Mouse (Mus musculus): Measurements from ENCODE around the gene Mesp1. TPM values are rescaled to one million over a fixed set of nuclear protein-coding genes. Genes with fewer than 3 reads are reported as not detected.

Mesp1 gene
- not detected for total RNA-seq (2021)
- long read RNA-seq, experiment 1: 0 reads
- long read RNA-seq, experiment 2: 0 reads

DNA sequence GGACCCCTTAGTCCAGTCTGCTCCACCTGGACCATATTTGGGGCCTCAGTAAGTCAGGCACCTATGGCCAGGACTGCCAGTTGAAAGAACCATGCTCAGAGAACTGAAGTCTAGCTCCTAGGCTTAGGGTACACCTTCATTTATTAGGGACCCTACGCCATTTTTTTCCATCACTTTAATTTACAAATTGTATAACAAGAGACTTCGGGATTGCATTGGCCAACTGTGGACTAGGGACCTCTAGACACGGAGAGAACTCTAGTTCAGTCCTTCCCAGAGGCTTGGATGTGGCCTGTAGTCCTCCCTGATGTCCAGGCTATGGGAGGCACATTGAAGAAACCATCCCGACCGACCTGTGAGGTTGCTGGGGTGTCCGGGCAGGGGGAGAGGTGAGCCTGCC is at the start of gene Mesp1:
Gene Mesp1, minus strand, starts transcription at position 101 of the 400 bp plus-strand sequence.
- intact Hi-C loops (cut with DNase I; ENCODE audit: low total_unique reads): no loop called here
- no peak for DNase-seq

- intact Hi-C loops (cut with DNase I; ENCODE audit: low total_unique reads): no loop called here
- DNase-seq: no peak
Measured at GRCm38 (mm10) chr7:79842163-79842562, 48.6 kb upstream of the Mesp1 start.

DNA sequence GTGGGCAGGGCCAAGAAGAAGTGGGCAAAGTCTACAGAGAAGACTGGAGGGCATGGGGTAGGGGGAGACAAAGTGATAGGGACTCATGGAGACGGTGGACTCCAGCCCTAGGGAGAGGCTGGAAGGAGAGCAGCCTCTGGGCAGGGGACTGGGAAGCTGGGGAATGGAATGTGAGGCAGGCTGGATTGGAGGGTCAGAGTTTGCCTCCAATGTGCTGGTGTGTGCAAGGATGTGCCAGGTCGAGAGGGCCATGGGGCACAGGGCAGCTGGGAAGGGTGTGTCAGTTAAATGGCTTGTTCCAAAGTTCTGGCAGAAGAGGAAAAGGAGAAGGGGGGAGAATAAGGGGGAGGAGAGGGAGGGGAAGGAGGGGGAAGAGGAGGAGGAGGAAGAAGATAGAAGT is 43.7 kb upstream of the Mesp1 start:
- DNase-seq: no peak
- intact Hi-C loops (cut with DNase I; ENCODE audit: low total_unique reads): no loop called here

- DNase-seq: no peak
- intact Hi-C loops (cut with DNase I; ENCODE audit: low total_unique reads): no loop called here
Measured at GRCm38 (mm10) chr7:79835196-79835595, 41.6 kb upstream of the Mesp1 start.

DNA sequence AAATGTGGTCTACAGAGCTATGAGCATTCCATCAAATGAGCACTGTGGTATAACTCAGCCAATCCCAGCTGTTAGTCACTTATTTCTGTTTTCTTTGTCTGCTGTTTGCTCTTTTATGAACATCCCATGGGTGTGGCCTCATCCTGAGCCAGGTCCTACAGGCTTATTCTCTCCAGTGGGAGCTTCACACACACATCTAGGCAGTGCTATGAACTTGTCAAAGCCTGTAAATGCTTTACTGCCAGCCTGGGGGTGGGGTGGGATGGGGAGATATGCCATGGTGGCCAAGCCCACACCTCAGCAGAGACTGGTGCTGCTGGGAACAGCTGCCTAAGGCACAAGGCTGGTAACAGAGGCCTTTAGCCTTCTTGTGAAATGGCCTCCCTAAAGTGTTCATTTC is 39.4 kb upstream of the Mesp1 start:
- no peak for DNase-seq
- intact Hi-C loops (cut with DNase I; ENCODE audit: low total_unique reads): no loop called here

DNA sequence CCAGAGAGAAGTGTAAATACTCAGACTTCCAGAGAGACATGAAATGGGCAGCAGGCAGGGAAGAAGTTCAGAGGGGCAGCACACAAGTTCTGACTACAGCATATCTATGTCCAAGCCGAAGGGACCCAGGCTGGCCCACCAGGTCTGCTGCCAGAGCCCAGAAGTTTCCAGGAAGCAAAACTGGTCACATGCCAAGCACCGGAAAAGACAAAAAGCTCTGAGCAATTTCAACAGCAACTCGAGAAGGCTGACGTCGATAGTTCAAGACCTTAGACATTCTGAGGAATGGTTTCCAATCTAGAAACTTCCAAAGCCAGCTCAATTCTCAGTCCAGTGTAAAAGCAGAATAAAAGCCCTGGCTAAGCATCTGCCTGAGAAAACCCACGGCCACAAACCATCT is 38.0 kb upstream of the Mesp1 start:
- no peak for DNase-seq
- intact Hi-C loops (cut with DNase I; ENCODE audit: low total_unique reads): no loop called here

GRCm38 (mm10) chr7:79831145-79831544 is 37.6 kb upstream of the Mesp1 start:
- intact Hi-C loops (cut with DNase I; ENCODE audit: low total_unique reads): no loop called here

GRCm38 (mm10) chr7:79828341-79828740 is 34.8 kb upstream of the Mesp1 start:
- intact Hi-C loops (cut with DNase I; ENCODE audit: low total_unique reads): no loop called here

More at GRCm38 (mm10) chr7:79831145-79831544, 37.6 kb upstream of the Mesp1 start:
- DNase-seq: no peak

GRCm38 (mm10) chr7:79822092-79822695 is 28.6 kb upstream of the Mesp1 start:
- intact Hi-C loops (cut with DNase I; ENCODE audit: low total_unique reads): no loop called here
- no peak for DNase-seq

More at GRCm38 (mm10) chr7:79828341-79828740, 34.8 kb upstream of the Mesp1 start:
- no peak for DNase-seq

GRCm38 (mm10) chr7:79819996-79820395 is 26.4 kb upstream of the Mesp1 start:
- intact Hi-C loops (cut with DNase I; ENCODE audit: low total_unique reads): no loop called here

GRCm38 (mm10) chr7:79819515-79819914 is 25.9 kb upstream of the Mesp1 start:
- intact Hi-C loops (cut with DNase I; ENCODE audit: low total_unique reads): no loop called here
- DNase-seq: no peak

More at GRCm38 (mm10) chr7:79819996-79820395, 26.4 kb upstream of the Mesp1 start:
- no peak for DNase-seq

DNA sequence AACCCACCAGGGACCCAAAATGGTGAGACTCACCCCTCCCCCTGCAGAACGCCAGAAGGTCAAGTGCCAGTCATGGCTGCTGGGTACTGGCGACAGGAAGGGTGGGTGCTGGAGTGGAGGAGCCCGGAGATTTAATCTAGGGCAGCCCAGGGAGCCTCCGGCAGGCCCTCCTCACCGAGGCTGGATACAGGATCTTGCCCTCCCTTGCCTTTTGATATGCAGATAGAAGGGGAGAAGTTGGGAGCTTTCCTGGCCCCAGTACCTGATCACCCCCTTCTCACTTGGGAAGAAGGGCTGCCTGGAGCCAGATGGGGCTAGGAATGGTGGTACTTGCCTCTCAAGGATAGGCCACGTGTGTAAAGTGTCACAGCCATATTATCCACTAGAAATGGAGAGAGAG is 24.7 kb upstream of the Mesp1 start:
- DNase-seq: no peak
- intact Hi-C loops (cut with DNase I; ENCODE audit: low total_unique reads): no loop called here

GRCm38 (mm10) chr7:79813409-79813808 is 19.8 kb upstream of the Mesp1 start:
- intact Hi-C loops (cut with DNase I; ENCODE audit: low total_unique reads): no loop called here
- DNase-seq: no peak

GRCm38 (mm10) chr7:79810611-79811506 is 17.3 kb upstream of the Mesp1 start, which contains the start of gene Mesp2:
Gene Mesp2 (plus strand): TSS chr7:79810727.
- intact Hi-C loops (cut with DNase I; ENCODE audit: low total_unique reads): no loop called here
- peak; percentile 70 for DNase-seq

DNA sequence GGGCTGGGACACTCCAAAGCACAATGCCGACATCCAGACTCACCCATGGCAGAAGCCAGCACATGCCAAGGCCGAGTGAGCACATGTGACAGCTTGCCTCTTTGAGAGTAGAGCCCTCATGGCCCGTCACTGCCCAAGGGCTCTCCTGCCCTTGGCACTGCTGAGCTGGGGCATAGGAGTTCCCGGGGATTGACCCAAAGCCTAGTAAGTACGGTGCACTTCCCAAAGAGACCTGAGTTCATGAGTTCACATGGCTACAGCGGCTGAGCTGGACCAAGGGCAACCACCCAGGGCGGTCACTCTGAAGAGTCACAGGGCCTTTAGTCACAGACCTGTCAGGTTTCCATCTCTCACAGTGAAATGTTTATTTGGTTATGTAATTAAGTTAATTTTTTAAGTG is 15.0 kb upstream of the Mesp1 start:
- DNase-seq: no peak
- intact Hi-C loops (cut with DNase I; ENCODE audit: low total_unique reads): no loop called here

GRCm38 (mm10) chr7:79803887-79804286 is 10.3 kb upstream of the Mesp1 start:
- intact Hi-C loops (cut with DNase I; ENCODE audit: low total_unique reads): no loop called here
- DNase-seq: no peak

- intact Hi-C loops (cut with DNase I; ENCODE audit: low total_unique reads): no loop called here
- DNase-seq: no peak
Measured at GRCm38 (mm10) chr7:79802037-79802436, 8.4 kb upstream of the Mesp1 start.

DNA sequence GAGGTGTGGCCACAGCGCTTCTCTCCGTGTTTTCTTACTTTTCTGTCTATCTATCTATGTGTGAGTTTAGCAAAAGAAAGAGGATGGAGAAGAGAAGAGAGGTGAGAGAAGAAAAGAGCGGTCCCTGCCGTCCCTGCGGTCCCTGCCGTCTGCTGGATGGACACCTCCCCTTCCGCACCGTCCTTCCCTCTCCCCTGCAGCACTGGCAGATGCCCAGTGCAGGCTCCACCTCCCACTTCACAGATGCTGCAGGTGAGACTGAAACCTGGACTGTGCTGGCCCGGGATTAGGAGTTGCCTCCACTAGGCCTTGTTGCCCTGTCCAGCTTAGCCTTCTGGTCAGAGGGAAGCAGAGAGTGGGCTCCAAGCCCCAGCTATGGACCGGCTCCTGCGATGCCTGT is 7.8 kb upstream of the Mesp1 start:
- DNase-seq: no peak
- intact Hi-C loops (cut with DNase I; ENCODE audit: low total_unique reads): no loop called here

- DNase-seq: no peak
- intact Hi-C loops (cut with DNase I; ENCODE audit: low total_unique reads): no loop called here
Measured at GRCm38 (mm10) chr7:79800336-79800735, 6.7 kb upstream of the Mesp1 start.

DNA sequence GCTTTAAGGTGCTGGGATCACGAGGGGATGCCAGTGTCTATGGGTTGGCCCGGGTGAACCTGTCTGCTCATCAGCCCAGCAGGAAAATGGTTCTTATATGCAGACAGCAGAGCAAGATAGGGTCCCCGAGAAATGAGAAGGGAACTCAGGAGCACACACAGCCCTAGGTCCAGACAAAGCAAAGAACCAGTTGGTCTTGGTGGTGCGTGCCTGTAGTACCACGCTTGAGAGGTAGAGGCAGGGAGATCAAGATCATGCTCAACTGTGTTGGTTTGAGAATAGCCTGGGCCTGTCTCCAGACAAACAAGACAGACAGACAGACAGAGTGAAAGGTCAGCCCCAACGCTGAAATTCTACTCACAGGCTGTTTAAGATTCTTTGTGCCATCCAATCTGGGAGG is 5.9 kb upstream of the Mesp1 start:
- intact Hi-C loops (cut with DNase I; ENCODE audit: low total_unique reads): loop anchor here (2.0 kb wide), 1 partner anchor 115 kb away; no protein-coding TSS in a partner anchor
- no peak for DNase-seq

GRCm38 (mm10) chr7:79799048-79799447 is 5.5 kb upstream of the Mesp1 start:
- DNase-seq: peak; percentile 71
- intact Hi-C loops (cut with DNase I; ENCODE audit: low total_unique reads): loop anchor here (2.0 kb wide), 1 partner anchor 116 kb away; no protein-coding TSS in a partner anchor
